Mouse (Mus musculus) brain, embryonic 18.5 days (tissue): ENCODE results near the gene Tagap1.
A peak's percentile ranks its signal among the peaks of the same experiment; 100 is the strongest.
"Not testable (repeated sequence)": the region's sequence is repeated elsewhere in the genome, so short reads cannot be mapped to it uniquely, and the experiment has no call there.

Experiments
- DNase-seq: peaks from one replicate; pipeline ENCODE4 v3.0.0-alpha.2; 2012; ENCODE audit warnings: low read depth, low spot score

The Tagap1 gene

GRCm38 (mm10) chr17:6962339-6962738, 1.4 kb upstream of the Tagap1 start:
- DNase-seq, result not testable (repeated sequence)

- not testable (repeated sequence) for DNase-seq
Observed at GRCm38 (mm10) chr17:6961181-6962000, 435 bp upstream of the Tagap1 start.

DNA sequence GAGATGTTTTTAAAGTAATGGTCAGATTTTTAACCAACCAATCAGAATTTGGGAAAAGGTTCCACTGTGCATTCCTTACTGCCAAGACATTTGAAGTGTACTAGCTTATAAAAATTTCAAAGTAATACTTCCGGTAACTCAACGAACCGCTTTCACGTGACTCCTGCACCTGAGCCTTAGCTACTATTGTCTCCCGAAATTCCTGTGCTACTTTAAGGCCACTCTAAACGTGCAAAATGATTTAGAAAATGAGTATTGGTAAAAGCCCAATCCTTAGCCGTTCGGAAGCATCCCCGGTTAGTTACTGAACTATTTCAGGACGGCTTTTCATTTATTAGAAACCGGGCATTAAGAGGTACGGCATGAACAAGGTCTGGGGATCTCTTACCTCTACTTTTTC, 607 bp downstream of the Tagap1 start:
- not testable (repeated sequence) for DNase-seq

DNA sequence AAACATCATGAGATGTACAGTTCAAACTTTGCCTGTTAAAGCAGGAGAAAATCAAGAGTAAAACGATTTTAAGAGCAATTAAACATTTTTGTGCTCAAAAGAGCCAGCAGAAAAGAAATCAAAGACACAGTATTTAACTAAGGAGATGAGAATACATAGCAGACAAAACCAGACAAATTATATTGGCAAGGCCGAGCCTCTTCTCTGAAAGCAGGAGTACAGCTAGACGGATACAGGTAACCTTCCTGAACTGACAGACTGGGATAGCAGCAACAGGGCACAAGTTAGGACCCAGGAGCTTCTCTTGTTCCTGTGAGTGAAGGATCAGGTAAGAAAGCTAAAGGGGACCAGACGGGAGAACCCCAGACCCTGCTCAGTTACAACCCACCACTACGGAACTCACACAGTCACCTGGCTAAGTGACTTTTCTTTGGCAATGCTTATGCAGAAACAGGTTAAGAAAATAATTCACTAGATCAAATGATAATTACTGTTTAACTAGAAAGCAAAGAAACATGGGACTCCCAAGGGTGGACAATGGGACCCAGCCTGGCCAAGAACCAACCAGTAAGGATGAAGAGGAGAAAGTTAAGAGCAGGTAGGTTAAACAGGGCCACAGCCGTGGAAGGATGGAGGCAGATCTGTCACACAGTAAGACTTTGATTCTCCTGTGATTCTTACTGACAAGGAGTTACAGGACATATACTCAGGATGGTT, 1.3 kb downstream of the Tagap1 start:
- not testable (repeated sequence) for DNase-seq

DNA sequence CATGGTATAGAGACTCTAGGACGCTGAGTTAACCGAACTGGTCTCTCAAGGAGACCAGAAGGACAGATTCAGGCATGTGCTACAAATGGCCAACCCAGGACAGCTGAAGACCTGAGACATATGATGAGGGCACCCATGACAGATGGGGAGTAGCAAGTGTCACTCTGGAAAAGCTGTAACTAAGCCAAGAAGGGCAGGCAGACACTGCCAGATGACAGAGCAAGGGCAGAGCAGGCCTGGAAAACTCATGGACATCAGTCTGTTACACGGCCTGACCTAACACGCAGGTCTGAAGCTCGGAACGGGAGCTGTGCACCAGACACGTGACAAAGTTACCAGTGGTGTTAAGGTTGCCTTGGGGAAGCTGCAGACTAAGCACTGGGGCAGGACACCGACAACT, 2.1 kb downstream of the Tagap1 start:
- DNase-seq, result not testable (repeated sequence)

GRCm38 (mm10) chr17:6948769-6949228, 12.2 kb downstream of the Tagap1 start:
- DNase-seq, result not testable (repeated sequence)

DNA sequence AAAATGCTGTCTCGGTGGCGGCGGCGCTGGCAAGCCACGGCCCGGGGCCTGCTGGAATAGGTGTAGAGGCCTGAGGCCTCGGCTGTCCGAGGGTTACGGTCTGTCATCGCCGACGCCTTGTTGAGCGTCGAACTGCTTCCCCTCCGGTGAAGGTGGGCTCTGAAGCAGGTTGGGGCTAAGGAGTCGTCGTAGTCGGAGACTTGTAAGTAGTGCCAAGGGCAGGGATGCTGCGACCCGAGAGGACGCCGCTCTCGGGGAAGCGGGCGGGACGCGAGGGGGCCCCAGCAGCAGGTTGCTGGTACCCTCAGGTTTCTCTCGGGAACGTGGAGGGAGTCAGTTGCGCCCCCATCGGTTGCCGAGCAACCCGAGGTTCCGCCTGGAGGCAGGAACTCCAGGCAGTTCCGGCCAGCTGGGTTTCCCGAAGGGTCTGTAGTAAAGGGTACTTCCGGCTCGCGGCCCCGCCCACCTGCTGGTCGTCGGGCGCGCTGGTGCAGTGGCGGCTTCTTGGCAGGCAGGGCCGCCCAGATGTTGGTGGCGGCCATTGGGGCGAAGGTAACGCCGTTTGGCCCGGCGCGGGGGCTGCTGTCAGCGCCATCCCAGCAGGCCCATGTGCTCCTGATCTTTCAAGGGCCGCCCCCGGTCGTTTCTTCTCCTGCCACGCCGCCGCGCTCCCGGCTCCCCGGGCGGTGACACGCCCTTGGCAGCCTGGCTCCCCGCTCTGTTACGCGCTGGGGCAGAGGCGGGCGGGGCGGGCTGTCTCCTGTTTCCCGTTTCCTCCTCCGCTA, 12.8 kb downstream of the Tagap1 start, which contains the start of gene Rsph3b:
Rsph3b (minus strand) TSS at position 699 of the 785 bp plus-strand sequence.
- peak; percentile 51 for DNase-seq

- not testable (repeated sequence) for DNase-seq
Observed at GRCm38 (mm10) chr17:6947637-6947983, 13.3 kb downstream of the Tagap1 start.

GRCm38 (mm10) chr17:6942560-6942959, 18.4 kb downstream of the Tagap1 start:
- DNase-seq, result not testable (repeated sequence)

DNA sequence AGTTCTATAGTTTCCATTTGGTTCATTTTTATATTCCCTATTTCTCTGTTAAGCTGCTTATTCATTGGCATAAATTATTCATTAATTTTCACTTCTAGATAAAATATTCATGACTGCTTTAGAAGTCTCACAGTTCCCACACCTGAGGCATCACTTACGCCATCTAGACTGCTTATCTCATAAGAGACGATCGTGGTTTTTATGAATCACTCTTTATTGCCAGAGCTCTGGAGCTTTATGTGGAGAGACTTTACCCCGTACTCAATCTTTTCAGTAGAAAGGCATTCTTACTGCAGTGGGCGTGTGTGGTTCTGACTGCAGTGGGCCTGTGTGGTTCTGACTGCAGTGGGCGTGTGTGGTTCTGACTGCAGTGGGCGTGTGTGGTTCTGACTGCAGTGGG, 29.3 kb downstream of the Tagap1 start:
- not testable (repeated sequence) for DNase-seq

DNA sequence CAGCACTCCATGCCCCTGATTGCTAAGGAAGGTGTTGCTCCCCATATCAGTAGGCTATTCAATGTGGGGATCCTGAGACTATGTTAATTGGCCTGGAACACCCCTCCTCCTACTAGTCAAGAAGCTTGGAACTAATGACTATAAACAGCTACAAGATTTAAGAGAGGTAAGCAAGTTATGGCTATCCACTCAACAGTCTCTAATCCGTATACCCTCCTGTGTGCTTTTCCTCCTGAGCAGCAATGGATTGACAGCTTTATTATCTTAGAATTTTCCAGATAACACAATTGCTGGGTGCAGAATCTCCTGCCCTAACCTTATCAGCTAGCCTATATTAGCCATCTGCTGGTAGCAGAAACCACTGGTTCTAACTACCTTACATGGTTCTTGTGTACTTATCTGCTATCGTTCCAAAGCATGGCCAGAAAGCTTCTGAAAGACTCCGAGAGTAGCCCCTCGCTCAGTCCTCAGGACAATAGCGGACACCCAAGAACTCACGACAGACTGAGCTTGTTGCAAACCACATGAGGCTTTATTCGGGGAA, 40.5 kb downstream of the Tagap1 start:
- DNase-seq, result not testable (repeated sequence)

- DNase-seq, result not testable (repeated sequence)
Observed at GRCm38 (mm10) chr17:6919388-6919787, 41.6 kb downstream of the Tagap1 start.

DNA sequence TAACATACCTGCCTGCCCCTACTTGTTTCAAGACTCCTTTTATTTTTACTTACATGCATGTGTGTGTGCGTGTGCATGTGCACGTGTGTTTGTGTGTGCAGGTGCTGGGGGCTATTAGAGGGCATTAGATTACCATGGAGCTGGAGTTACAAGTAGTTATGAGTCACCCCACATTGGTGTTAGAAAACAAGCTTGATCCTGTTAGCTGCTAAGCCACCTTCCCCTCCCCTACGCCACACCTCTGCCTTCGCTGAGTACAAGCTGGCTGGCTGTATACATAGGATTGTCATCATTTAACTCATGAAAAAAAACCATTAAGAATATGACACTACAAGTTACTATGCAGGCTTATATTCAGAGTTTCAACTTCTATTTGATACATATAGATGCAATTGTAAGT, 45.7 kb downstream of the Tagap1 start:
- DNase-seq, result not testable (repeated sequence)

GRCm38 (mm10) chr17:6914066-6914465, 46.9 kb downstream of the Tagap1 start:
- DNase-seq, result not testable (repeated sequence)
